Mouse (Mus musculus) neural tube, embryonic 12.5 days (tissue): Measurements from ENCODE around the gene Ptpn3. TPM values are rescaled to one million over a fixed set of nuclear protein-coding genes. Genes with fewer than 3 reads are reported as not detected.
"Not testable (repeated sequence)": the region's sequence is repeated elsewhere in the genome, so short reads cannot be mapped to it uniquely, and the experiment has no call there.

Experiments used
- ATAC-seq: fragments of 200-750 bp; cut with Nextera tagmentation; 2 replicates; pipeline ENCODE4 v1.8.0; 2017; ENCODE audit warnings: low read depth, mild to moderate bottlenecking, moderate TSS enrichment, moderate library complexity; ENCODE audit not compliant: low FRiP score
- H3K27ac ChIP-seq: fragments of 300-500 bp; sonication (generic); 2 replicates; pipeline ENCODE4 v1.5.1; 2016
- H3K27me3 ChIP-seq: fragments of 300-500 bp; sonication (generic); replicated peaks from 2 replicates; pipeline ENCODE4 v1.6.1; 2016; ENCODE audit warnings: mild to moderate bottlenecking
- H3K36me3 ChIP-seq: fragments of 300-500 bp; sonication (generic); 2 replicates; pipeline ENCODE4 v1.6.1; 2016; ENCODE audit warnings: mild to moderate bottlenecking
- H3K4me1 ChIP-seq: fragments of 300-500 bp; sonication (generic); 2 replicates; pipeline ENCODE4 v1.6.1; 2016
- H3K4me2 ChIP-seq: fragments of 300-500 bp; sonication (generic); replicated peaks from 2 replicates; pipeline ENCODE4 v1.6.1; 2016; ENCODE audit warnings: mild to moderate bottlenecking
- H3K4me3 ChIP-seq: fragments of 300-500 bp; sonication (generic); 2 replicates; pipeline ENCODE4 v1.5.1; 2016
- H3K9ac ChIP-seq: fragments of 300-500 bp; sonication (generic); 2 replicates; pipeline ENCODE4 v1.6.1; 2016; ENCODE audit warnings: mild to moderate bottlenecking
- H3K9me3 ChIP-seq: fragments of 300-500 bp; sonication (generic); 2 replicates; pipeline ENCODE4 v1.6.1; 2016; ENCODE audit warnings: mild to moderate bottlenecking
- WGBS: fragments of 180-500 bp; shearing (Covaris S2); methylation state at CpG from one replicate; pipeline ENCODE4 v1.1.7; 2016; 5-methylcytosine and 5-hydroxymethylcytosine counted together
- polyA plus RNA-seq: library from polyadenylated mRNA; unstranded; fragments of >200 nt; fragmentation: Nextera tagmentation; extraction: Ambion mirVana; gene quantifications from 2 replicates; pipeline ENCODE4 v1.2.1, GENCODE M21; 2016

Ptpn3 gene
- polyA plus RNA-seq, 1 experiment from 2014 or later = 5.8 TPM

DNA sequence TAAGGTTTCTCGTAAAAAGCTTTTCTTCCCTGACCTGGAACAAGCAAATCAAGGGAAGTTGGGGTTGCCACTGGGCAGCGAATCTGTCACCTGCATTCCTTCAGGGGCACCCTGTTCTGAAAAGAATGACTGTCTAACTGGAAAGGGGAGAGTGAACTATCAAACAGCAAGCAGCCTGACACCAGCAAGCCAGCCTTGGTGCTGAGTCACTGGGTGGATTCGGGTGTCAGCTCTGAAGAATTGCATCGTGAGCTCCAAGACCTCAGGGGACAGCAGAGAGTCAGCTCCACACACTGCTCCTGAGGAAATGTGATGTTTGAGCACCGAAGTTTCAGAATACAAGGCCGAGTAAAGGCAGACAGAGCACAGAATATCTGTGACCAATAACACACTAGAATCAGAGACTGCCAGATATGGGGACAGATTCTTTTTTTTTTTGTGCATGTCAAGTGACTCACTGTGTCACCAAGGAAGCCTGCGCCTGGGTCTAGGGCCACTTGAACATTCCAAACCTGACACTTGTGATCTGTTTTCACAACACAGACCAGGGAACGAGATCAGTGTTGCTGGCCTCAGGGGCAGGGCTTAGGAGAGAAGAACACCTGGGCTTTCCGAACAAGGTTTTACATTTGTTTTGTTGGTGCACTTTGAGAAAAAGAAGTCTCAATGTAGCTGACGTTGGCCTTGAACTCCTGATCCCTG is 98.8 kb downstream of the Ptpn3 start:
- WGBS = 70% methylated on average over 10 of the region's 10 CpGs
- H3K4me1 ChIP-seq = peaks cover 4% of the 10 kb centered on the region
- no peak for ATAC-seq
- H3K36me3 ChIP-seq = no peaks in the 10 kb centered on the region
- H3K4me3 ChIP-seq = no peak overlapping the region
- no peak overlapping the region for H3K4me2 ChIP-seq
- no peaks in the 10 kb centered on the region for H3K27me3 ChIP-seq
- H3K9ac ChIP-seq = no peak overlapping the region
- H3K9me3 ChIP-seq = peaks cover 8% of the 10 kb centered on the region; the same call in 1 of the 2 replicates
- H3K27ac ChIP-seq = no peak overlapping the region

GRCm38 (mm10) chr4:57202132-57202531 is 99.5 kb downstream of the Ptpn3 start:
- no peaks in the 10 kb centered on the region for H3K27me3 ChIP-seq
- 61% methylated on average over 7 of the region's 7 CpGs for WGBS
- no peak for ATAC-seq

DNA sequence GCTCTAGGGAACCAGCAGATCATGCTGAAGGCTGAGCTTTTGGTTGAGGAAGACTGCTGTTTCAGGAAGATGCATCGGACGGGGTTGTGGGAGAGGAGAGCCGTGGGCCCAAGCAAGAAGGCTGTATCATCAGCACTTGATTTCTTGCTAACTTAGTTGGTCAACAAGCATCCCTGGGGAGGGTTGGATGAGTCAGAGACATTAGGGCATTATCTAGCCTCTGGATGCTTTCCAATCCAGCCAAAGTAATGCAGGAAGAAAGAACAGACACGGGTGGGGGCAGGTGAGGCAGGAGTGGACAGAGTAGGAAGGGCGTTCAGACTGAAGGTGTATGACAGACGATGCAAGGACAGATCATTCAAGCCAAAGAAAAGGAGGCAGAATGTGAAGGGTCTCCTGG is 101.0 kb downstream of the Ptpn3 start:
- H3K4me2 ChIP-seq = no peak overlapping the region

More at GRCm38 (mm10) chr4:57202132-57202531, 99.5 kb downstream of the Ptpn3 start:
- Histone ChIP-seq H3K9ac (no peak overlapping the region), H3K4me2 (no peak overlapping the region), H3K36me3 (no peaks in the 10 kb centered on the region), H3K4me1 (peaks cover 4% of the 10 kb centered on the region), H3K27ac (no peak overlapping the region), H3K4me3 (no peak overlapping the region), H3K9me3 (peaks cover 8% of the 10 kb centered on the region; the same call in 1 of the 2 replicates)

GRCm38 (mm10) chr4:57198666-57199393 is 102.8 kb downstream of the Ptpn3 start:
- H3K27ac ChIP-seq, H3K36me3 ChIP-seq, H3K4me2 ChIP-seq, ATAC-seq, H3K9me3 ChIP-seq, H3K4me3 ChIP-seq, H3K9ac ChIP-seq, H3K4me1 ChIP-seq, H3K27me3 ChIP-seq: not testable (repeated sequence)
- 96% methylated on average over 20 of the region's 20 CpGs for WGBS

More for the DNA sequence above, 101.0 kb downstream of the Ptpn3 start:
- Histone ChIP-seq H3K4me1 (peaks cover 4% of the 10 kb centered on the region), H3K9ac (no peak overlapping the region), H3K27me3 (no peaks in the 10 kb centered on the region), H3K27ac (no peak overlapping the region), H3K4me3 (no peak overlapping the region), H3K9me3 (peaks cover 8% of the 10 kb centered on the region; the same call in 1 of the 2 replicates), H3K36me3 (no peaks in the 10 kb centered on the region)
- no peak for ATAC-seq
- 93% methylated on average over 6 of the region's 6 CpGs for WGBS

- Histone ChIP-seq H3K36me3 (no peaks in the 10 kb centered on the region), H3K27ac (no peak overlapping the region), H3K9ac (no peak overlapping the region), H3K4me3 (no peak overlapping the region), H3K4me2 (no peak overlapping the region), H3K9me3 (no peaks in the 10 kb centered on the region), H3K27me3 (no peaks in the 10 kb centered on the region), H3K4me1 (no peaks in the 10 kb centered on the region)
- WGBS = 79% methylated on average over 9 of the region's 9 CpGs
- ATAC-seq = no peak
Observed at GRCm38 (mm10) chr4:57191543-57192283, 109.9 kb downstream of the Ptpn3 start.

DNA sequence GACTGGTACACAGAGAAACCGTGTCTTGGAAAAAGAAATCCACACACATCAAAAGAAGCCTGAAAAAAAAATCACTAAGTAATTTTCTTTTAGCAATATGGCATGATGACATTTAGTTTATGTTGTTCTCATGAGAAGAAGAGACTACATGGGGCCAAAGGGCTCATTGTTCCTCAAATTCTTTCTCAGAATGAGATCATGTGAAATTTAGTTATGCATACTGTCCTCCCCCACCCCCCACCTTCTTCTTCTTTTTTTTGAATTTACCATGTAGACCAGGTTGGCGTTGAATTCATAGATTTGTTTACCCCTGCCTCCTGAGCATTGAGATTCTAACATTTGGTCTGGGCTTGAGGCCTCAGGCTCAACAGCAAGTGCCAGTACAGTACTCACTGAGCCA is 111.8 kb downstream of the Ptpn3 start:
- Histone ChIP-seq H3K4me2 (no peak overlapping the region), H3K27ac (no peak overlapping the region), H3K9ac (no peak overlapping the region), H3K9me3 (no peaks in the 10 kb centered on the region), H3K4me1 (no peaks in the 10 kb centered on the region), H3K36me3 (no peaks in the 10 kb centered on the region), H3K4me3 (no peak overlapping the region), H3K27me3 (no peaks in the 10 kb centered on the region)
- 97% methylated on average over 2 of the region's 2 CpGs for WGBS
- ATAC-seq = no peak

DNA sequence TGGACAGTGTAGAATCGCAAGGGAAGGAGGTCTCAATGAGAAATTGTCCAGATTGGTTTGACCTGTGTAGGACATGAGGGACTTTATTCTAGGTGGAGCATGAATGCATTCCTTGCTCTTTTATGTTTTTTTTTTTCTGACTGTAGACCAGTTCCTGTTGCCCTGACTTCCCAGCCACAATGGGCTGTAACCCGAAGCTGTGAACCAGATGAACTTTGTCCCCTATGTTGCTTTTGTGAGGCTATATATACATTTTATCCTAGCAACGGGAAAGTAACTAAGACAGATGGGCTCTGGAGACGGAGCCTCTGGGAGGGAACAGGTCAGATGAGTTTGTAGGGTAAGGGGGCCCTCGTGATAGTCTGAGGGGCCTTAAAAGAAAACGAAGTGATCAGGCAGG is 115.6 kb downstream of the Ptpn3 start:
- WGBS = 10% methylated on average over 6 of the region's 6 CpGs
- H3K4me3 ChIP-seq = no peak overlapping the region
- no peak overlapping the region for H3K9ac ChIP-seq
- H3K9me3 ChIP-seq = no peaks in the 10 kb centered on the region
- ATAC-seq = no peak
- H3K4me2 ChIP-seq = no peak overlapping the region
- H3K27me3 ChIP-seq = no peaks in the 10 kb centered on the region
- H3K4me1 ChIP-seq = no peaks in the 10 kb centered on the region
- no peaks in the 10 kb centered on the region for H3K36me3 ChIP-seq
- H3K27ac ChIP-seq = no peak overlapping the region

GRCm38 (mm10) chr4:57185462-57185861 is 116.2 kb downstream of the Ptpn3 start:
- Histone ChIP-seq H3K27me3 (no peaks in the 10 kb centered on the region), H3K4me3 (no peak overlapping the region), H3K4me2 (no peak overlapping the region), H3K36me3 (no peaks in the 10 kb centered on the region), H3K27ac (no peak overlapping the region), H3K4me1 (no peaks in the 10 kb centered on the region), H3K9ac (no peak overlapping the region), H3K9me3 (no peaks in the 10 kb centered on the region)
- 90% methylated on average over 8 of the region's 8 CpGs for WGBS
- no peak for ATAC-seq

- H3K4me1 ChIP-seq = no peaks in the 10 kb centered on the region
- no peak overlapping the region for H3K9ac ChIP-seq
- no peak overlapping the region for H3K4me2 ChIP-seq
- H3K27ac ChIP-seq = no peak overlapping the region
- H3K4me3 ChIP-seq = no peak overlapping the region
- WGBS = 72% methylated on average over 4 of the region's 4 CpGs
- no peaks in the 10 kb centered on the region for H3K27me3 ChIP-seq
- no peaks in the 10 kb centered on the region for H3K36me3 ChIP-seq
- no peaks in the 10 kb centered on the region for H3K9me3 ChIP-seq
- no peak for ATAC-seq
Observed at GRCm38 (mm10) chr4:57183493-57183892, 118.1 kb downstream of the Ptpn3 start.

DNA sequence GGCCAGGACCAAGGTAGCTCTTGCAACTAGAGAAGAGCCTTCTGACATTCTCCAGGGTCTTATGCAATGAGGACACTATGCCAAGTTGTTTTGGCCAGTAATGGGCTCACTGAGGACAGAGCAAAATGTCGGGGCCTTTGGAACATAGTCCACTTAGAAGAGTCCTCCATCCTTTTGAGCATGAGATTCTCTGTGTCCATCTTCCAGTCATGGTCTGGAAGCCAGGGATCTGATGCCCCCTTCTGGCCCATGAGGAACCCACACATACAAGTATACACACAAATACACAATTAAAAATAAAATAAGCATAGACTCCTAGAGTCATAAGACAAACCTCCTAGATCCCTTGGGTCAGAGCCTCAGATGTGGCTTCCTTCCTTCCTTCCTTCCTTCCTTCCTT is 120.1 kb downstream of the Ptpn3 start:
- Histone ChIP-seq H3K27me3 (no peaks in the 10 kb centered on the region), H3K27ac (no peak overlapping the region), H3K4me1 (no peaks in the 10 kb centered on the region), H3K9ac (no peak overlapping the region), H3K9me3 (no peaks in the 10 kb centered on the region), H3K36me3 (no peaks in the 10 kb centered on the region), H3K4me2 (no peak overlapping the region), H3K4me3 (no peak overlapping the region)
- WGBS = 79% methylated on average over 1 of the region's 1 CpGs
- no peak for ATAC-seq

DNA sequence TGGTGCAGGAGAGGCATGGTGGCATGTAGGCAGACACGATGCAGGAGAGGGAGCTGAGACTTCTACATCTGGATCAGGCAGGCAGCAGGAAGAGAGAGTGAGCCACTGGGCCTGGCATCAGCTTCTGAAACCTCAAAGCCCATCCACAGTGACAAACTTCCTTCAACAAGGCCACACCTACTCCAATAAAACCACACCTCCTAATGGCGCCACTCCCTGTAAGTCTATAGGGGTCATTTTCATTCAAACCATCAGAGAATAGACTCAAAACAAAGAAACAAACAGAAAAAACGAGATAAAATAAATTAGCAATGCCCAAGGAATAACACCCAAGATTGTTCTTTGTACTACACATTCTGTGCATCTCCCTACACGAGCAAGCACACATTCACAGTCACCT is 122.8 kb downstream of the Ptpn3 start:
- H3K27me3 ChIP-seq = no peaks in the 10 kb centered on the region
- no peaks in the 10 kb centered on the region for H3K36me3 ChIP-seq
- H3K4me2 ChIP-seq = no peak overlapping the region
- no peaks in the 10 kb centered on the region for H3K9me3 ChIP-seq
- no peak overlapping the region for H3K4me3 ChIP-seq
- ATAC-seq = no peak
- 72% methylated on average over 4 of the region's 4 CpGs for WGBS
- no peak overlapping the region for H3K9ac ChIP-seq
- H3K27ac ChIP-seq = no peak overlapping the region
- no peaks in the 10 kb centered on the region for H3K4me1 ChIP-seq

GRCm38 (mm10) chr4:57175329-57175728 is 126.3 kb downstream of the Ptpn3 start:
- Histone ChIP-seq H3K36me3 (no peaks in the 10 kb centered on the region), H3K4me1 (no peaks in the 10 kb centered on the region), H3K27ac (no peak overlapping the region), H3K9ac (no peak overlapping the region), H3K4me2 (no peak overlapping the region), H3K27me3 (no peaks in the 10 kb centered on the region), H3K9me3 (no peaks in the 10 kb centered on the region), H3K4me3 (no peak overlapping the region)
- WGBS = 77% methylated on average over 10 of the region's 10 CpGs
- ATAC-seq = no peak
